Mouse (Mus musculus) embryonic facial prominence, embryonic 10.5 days (tissue): ENCODE results near the gene Cdk15. TPM values are rescaled to one million over a fixed set of nuclear protein-coding genes. Genes with fewer than 3 reads are reported as not detected.

ENCODE experiments used
- DNase-seq: peaks from one replicate; pipeline ENCODE4 v3.0.0-alpha.2; 2017; ENCODE audit warnings: low spot score
- H3K27ac ChIP-seq: fragments of 300-500 bp; sonication (generic); replicated peaks from 2 replicates; pipeline ENCODE4 v1.5.1; 2016; ENCODE audit warnings: mild to moderate bottlenecking
- H3K27me3 ChIP-seq: fragments of 300-500 bp; sonication (generic); replicated peaks from 2 replicates; pipeline ENCODE4 v1.6.1; 2016; ENCODE audit warnings: low read depth, mild to moderate bottlenecking; ENCODE audit not compliant: poor library complexity, severe bottlenecking
- H3K36me3 ChIP-seq: fragments of 300-500 bp; sonication (generic); replicated peaks from 2 replicates; pipeline ENCODE4 v1.6.1; 2016; ENCODE audit warnings: mild to moderate bottlenecking, moderate library complexity
- H3K4me1 ChIP-seq: fragments of 300-500 bp; sonication (generic); 2 replicates; pipeline ENCODE4 v1.6.1; 2016
- H3K4me3 ChIP-seq: fragments of 300-500 bp; sonication (generic); 2 replicates; pipeline ENCODE4 v1.5.1; 2016; ENCODE audit warnings: mild to moderate bottlenecking, moderate library complexity
- H3K9me3 ChIP-seq: fragments of 300-500 bp; sonication (generic); 2 replicates; pipeline ENCODE4 v1.6.1; 2016; ENCODE audit warnings: mild to moderate bottlenecking
- WGBS: fragments of 180-500 bp; shearing (Covaris S2); methylation state at CpG from one replicate; pipeline ENCODE4 v1.1.7; 2016; 5-methylcytosine and 5-hydroxymethylcytosine counted together
- polyA plus RNA-seq: library from polyadenylated mRNA; unstranded; fragments of >200 nt; fragmentation: Nextera tagmentation; extraction: Ambion mirVana; gene quantifications from 2 replicates; pipeline ENCODE4 v1.2.1, GENCODE M21; 2016

The Cdk15 gene
- polyA plus RNA-seq, 1 experiment from 2014 or later: 0.61 TPM

DNA sequence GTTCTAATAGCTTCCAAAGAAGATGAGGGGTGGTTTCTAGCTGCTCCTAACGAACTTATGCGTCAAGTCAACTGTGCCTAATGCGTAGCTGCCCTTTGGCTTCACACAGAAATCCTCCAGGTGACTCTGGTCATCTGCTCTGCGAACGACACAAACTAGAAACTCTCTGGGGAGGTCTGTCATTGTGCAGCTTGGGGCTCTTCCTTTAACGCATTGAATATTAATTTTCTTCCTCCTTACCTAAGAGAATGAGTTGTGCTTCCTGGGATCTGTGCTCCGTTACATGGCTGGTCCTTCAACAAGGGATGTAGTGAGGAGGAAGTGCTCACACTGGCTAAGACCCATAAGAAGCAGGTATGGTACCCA is 112.6 kb downstream of the Cdk15 start:
- Histone ChIP-seq H3K4me3 (no peak overlapping the region), H3K9me3 (no peaks in the 10 kb centered on the region), H3K4me1 (peaks cover 35% of the 10 kb centered on the region), H3K27me3 (peaks cover 7% of the 10 kb centered on the region; the same call in 1 of the 2 replicates), H3K27ac (no peak overlapping the region), H3K36me3 (no peaks in the 10 kb centered on the region)
- WGBS: 72% methylated on average over 7 of the region's 7 CpGs
- no peak for DNase-seq

DNA sequence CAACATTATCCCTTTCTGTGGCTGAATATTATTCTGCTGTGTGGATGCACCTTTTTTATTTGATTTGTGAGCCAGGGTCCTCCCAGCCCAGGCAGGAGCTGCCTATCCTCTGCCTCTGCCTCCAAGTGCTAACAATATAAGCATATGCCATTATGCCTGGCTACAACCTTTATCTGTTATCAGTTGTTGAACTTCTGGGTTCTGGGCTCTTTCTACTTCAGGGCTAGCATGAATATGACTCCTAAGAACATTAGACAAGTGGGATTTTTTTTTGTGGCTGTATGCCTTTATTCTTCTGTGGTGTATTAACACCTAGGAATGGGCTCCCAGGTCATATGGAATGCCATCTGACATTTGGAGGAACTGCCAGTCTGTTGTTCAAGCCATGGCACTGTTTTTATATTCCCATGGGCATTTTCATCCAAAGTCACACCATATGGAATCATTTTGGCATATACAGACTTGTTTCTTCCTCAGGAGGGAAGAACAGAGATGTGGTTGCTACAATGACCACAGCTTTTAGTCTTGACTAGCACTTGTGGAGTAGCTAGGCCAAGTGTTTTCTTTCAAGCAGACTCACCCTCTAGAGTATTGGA is 113.7 kb downstream of the Cdk15 start:
- H3K27me3 ChIP-seq: peaks cover 7% of the 10 kb centered on the region; the same call in 1 of the 2 replicates

DNA sequence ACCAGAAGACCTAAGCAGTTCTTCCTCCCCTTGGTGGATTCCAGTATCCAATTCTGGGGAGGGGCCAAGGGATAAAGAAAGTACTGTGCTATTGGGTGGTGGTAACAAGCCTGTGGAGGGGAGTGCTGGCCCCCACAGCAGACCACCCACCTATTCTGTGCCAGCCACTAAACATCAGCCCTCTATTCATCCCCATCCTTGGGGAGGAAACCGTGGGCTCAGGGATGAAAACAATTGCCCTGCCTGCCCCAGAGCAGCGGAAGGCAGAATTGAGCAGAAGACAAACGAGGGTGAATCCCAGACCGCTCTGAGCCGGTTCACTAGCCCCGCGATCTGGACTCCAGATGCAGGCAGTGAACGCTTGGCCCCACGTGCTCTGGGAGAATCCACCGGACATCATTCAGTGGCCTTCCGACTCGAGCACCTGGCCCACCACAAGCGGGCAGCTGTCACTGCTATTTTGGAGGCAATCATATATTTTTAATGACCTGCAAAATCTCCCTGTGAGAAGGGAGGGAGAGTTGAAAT is 119.4 kb downstream of the Cdk15 start:
- Histone ChIP-seq H3K36me3 (no peaks in the 10 kb centered on the region), H3K4me3 (peak overlapping the region; percentile 6; the same call in 1 of the 2 replicates), H3K27ac (peak overlapping the region; percentile 62), H3K9me3 (0 out of 2 replicates have a peak, but pooled peaks cover 3% of the 10 kb centered on the region), H3K4me1 (peaks cover 16% of the 10 kb centered on the region), H3K27me3 (no peaks in the 10 kb centered on the region; the same call in 1 of the 2 replicates)
- 5% methylated on average over 13 of the region's 13 CpGs for WGBS
- peak; percentile 74 for DNase-seq

More for the DNA sequence above, 113.7 kb downstream of the Cdk15 start:
- no peak overlapping the region for H3K27ac ChIP-seq
- DNase-seq: no peak
- H3K9me3 ChIP-seq: 0 out of 2 replicates have a peak, but pooled peaks cover 3% of the 10 kb centered on the region
- no peak overlapping the region for H3K4me3 ChIP-seq
- peaks cover 35% of the 10 kb centered on the region for H3K4me1 ChIP-seq
- no peaks in the 10 kb centered on the region for H3K36me3 ChIP-seq

DNA sequence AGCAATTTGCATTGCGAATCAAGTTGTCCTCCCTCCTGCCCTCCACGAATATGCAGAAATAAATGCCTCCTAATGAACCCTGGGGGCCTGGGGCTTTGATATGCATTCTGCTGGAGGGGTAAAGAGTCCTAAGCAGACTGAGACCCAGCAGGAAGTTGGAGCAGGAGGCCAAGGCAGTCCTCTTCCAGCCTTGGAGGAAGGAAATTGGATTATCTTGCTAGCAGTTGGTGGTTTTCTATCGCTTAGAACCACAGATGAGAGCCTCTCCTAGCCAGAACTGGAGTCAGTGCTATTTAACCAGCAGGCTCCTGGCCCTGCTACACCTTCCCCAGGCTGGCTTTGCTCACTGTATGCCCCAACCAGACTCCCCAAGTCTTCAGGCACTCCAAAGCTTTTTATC is 119.9 kb downstream of the Cdk15 start:
- WGBS: 9% methylated on average over 3 of the region's 3 CpGs
- Histone ChIP-seq H3K4me3 (peak overlapping the region; percentile 6; the same call in 1 of the 2 replicates), H3K9me3 (0 out of 2 replicates have a peak, but pooled peaks cover 3% of the 10 kb centered on the region), H3K27me3 (no peaks in the 10 kb centered on the region; the same call in 1 of the 2 replicates), H3K36me3 (no peaks in the 10 kb centered on the region), H3K27ac (peak overlapping the region; percentile 62), H3K4me1 (peaks cover 11% of the 10 kb centered on the region)
- no peak for DNase-seq

DNA sequence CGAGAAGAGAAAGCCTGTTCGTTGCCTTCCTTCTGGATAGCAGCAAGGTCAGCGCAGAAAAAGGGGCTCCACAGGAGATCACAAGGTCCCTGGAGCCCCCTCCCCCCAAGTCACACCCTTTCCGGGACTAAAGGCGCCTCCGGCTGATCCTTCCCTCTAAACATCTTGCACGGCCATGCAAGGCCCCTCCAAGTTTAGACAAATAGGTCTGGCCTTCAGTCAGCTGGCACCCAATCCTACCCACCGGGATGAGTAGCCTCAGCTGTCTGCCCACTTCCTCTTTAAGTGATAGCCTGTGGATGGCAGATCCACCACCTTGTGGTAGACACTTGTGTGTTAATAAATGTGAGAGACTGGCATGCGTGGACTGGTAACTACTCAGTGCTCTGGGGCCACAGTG is 120.6 kb downstream of the Cdk15 start:
- Histone ChIP-seq H3K27ac (no peak overlapping the region), H3K36me3 (no peaks in the 10 kb centered on the region), H3K4me3 (no peak overlapping the region), H3K9me3 (0 out of 2 replicates have a peak, but pooled peaks cover 3% of the 10 kb centered on the region), H3K27me3 (no peaks in the 10 kb centered on the region; the same call in 1 of the 2 replicates), H3K4me1 (peaks cover 11% of the 10 kb centered on the region)
- WGBS: 84% methylated on average over 9 of the region's 9 CpGs
- DNase-seq: no peak

DNA sequence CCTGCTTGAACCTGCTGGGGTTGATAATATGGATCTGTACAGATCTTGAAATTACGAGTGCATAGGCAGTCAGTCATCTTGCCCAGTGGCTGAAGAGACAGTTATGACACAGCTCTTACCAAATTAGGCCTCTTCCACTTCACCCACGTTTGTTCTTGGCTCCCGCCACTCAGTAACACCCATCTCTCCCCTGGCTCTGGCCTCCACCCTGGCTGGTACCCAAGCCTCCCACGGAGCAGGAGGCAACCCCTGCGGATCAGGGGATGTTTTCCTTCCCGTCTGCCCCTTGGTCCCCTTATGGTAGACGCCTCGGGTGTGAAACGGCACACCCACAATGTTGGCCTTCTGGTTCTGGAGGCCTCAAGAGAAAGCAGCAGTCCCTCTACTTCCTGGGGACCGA is 124.2 kb downstream of the Cdk15 start:
- H3K27me3 ChIP-seq: no peaks in the 10 kb centered on the region; the same call in 1 of the 2 replicates
- no peaks in the 10 kb centered on the region for H3K36me3 ChIP-seq
- no peak for DNase-seq
- WGBS: 77% methylated on average over 10 of the region's 10 CpGs
- no peaks in the 10 kb centered on the region for H3K9me3 ChIP-seq
- H3K4me1 ChIP-seq: peaks cover 9% of the 10 kb centered on the region
- H3K4me3 ChIP-seq: no peak overlapping the region
- 0 out of 2 replicates have a peak overlapping the region, but pooled peaks have one; percentile 14 for H3K27ac ChIP-seq

DNA sequence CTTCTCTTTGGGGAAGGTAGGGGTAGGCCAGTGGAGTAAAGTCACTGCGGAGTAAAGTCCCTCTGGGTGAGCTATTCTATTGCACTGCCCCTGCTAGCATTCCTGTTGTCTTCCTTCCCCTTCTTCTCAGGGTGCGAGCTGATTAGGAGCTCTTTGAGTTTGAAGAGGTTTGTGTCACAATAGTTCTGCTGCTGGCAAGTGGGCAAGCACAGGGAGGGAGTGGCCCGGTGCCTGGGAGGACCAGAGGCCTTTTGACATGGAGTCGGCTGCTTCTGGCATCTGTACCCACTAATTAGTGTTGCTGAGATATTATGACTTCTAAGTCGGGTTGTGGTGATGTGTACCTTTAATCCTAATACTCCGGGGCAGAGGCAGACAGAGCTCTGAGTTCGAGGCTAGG is 124.8 kb downstream of the Cdk15 start:
- WGBS: 78% methylated on average over 7 of the region's 7 CpGs
- Histone ChIP-seq H3K27ac (no peak overlapping the region), H3K27me3 (no peaks in the 10 kb centered on the region; the same call in 1 of the 2 replicates), H3K4me3 (no peak overlapping the region), H3K36me3 (no peaks in the 10 kb centered on the region), H3K9me3 (no peaks in the 10 kb centered on the region), H3K4me1 (peaks cover 3% of the 10 kb centered on the region)
- no peak for DNase-seq

DNA sequence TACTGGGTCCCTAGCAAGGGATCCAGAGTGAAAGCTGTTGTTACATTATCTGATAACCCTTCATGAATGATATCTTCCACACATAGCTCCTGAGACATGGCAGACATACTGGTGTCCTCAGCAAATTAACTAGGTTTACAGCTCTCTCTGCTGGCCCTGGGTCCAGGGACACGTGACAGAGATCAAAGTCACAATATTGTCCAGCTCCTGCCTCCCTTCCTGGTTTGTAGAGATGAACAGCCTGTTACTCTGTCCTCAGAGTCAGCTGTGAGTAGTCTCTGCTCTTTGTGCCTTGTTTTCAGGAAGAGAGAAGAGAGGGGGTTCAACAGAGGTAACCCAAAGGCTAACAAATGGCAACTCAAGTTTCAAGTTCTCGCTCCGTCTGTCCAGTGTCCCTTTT is 125.8 kb downstream of the Cdk15 start:
- WGBS: 84% methylated on average over 3 of the region's 3 CpGs
- Histone ChIP-seq H3K4me3 (no peak overlapping the region), H3K27me3 (no peaks in the 10 kb centered on the region; the same call in 1 of the 2 replicates), H3K27ac (no peak overlapping the region), H3K9me3 (no peaks in the 10 kb centered on the region), H3K4me1 (peaks cover under 1% of the 10 kb centered on the region; the same call in 1 of the 2 replicates), H3K36me3 (no peaks in the 10 kb centered on the region)
- no peak for DNase-seq

DNA sequence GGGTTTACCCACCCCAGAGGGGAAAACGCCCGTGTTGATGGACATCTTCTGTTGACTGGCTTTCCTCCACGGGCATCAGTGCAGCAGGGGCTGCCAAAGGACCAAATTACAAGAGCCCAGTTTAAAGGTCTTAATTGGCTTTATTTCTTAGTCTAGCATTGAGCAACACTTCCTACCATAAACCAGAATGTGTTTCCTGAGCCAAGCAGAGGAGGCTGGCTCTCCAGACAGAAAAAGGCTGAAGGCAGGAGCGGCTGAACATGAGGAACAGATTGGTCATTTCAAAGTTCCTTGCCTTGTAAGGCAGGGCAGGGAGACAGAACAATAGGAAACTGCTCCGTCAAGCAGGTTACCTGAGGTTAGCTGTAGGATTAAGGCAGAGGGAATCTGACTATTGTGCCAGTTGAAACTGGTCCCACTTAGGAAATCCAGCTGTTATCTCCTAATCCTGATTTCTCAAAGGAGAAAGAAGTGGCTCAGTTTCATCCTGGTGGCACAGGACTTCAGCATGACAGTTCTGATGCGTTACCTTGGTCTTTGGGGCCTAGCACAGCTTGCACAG is 126.4 kb downstream of the Cdk15 start:
- 73% methylated on average over 6 of the region's 6 CpGs for WGBS
- H3K9me3 ChIP-seq: no peaks in the 10 kb centered on the region
- no peaks in the 10 kb centered on the region for H3K36me3 ChIP-seq
- DNase-seq: no peak
- peaks cover 7% of the 10 kb centered on the region; the same call in 1 of the 2 replicates for H3K4me1 ChIP-seq
- H3K4me3 ChIP-seq: no peak overlapping the region
- H3K27me3 ChIP-seq: no peaks in the 10 kb centered on the region; the same call in 1 of the 2 replicates
- H3K27ac ChIP-seq: no peak overlapping the region

DNA sequence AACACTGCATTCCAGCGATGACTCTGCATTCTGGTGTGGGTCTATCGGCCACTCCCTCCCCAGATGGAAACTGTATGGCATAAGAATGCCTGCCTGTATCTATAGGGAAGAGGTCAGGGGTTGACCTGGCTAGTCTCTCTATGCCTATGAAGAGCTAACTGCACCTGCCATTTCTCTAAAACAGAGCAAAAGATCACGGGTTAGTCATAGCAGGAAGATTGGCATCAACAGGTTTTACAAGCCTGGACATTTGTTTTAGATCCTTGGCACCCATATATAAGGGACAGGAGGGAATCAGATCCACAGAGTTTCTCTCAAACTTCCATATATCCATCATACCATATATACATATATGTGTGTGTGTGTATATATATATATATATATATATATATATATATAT is 127.7 kb downstream of the Cdk15 start:
- Histone ChIP-seq H3K4me3 (no peak overlapping the region), H3K9me3 (no peaks in the 10 kb centered on the region), H3K27ac (no peak overlapping the region), H3K36me3 (no peaks in the 10 kb centered on the region), H3K27me3 (no peaks in the 10 kb centered on the region; the same call in 1 of the 2 replicates), H3K4me1 (peaks cover 7% of the 10 kb centered on the region; the same call in 1 of the 2 replicates)
- WGBS: 88% methylated on average over 3 of the region's 3 CpGs
- DNase-seq: no peak

DNA sequence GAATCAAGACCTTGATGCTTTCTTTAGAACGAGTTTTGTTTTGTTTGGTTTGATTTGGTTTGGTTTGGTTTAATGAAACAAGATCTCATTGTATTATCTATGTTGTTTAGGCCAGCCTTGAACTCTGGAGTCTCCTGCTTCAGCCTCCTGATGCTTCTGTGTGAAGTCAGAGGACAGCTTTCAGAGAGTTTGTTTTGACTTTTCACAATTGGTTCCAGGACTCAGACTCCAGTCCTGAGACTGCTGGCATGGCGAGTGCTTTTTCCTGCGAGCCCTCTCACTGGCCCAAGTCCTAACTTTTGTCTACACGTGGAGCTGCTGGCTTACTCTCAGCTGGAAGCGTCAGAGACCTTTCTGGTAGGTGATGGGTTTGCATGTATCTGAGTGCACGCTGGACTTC is 128.9 kb downstream of the Cdk15 start:
- Histone ChIP-seq H3K27ac (no peak overlapping the region), H3K4me1 (peaks cover 7% of the 10 kb centered on the region; the same call in 1 of the 2 replicates), H3K4me3 (no peak overlapping the region), H3K9me3 (no peaks in the 10 kb centered on the region), H3K36me3 (no peaks in the 10 kb centered on the region), H3K27me3 (no peaks in the 10 kb centered on the region; the same call in 1 of the 2 replicates)
- 80% methylated on average over 6 of the region's 6 CpGs for WGBS
- DNase-seq: no peak

DNA sequence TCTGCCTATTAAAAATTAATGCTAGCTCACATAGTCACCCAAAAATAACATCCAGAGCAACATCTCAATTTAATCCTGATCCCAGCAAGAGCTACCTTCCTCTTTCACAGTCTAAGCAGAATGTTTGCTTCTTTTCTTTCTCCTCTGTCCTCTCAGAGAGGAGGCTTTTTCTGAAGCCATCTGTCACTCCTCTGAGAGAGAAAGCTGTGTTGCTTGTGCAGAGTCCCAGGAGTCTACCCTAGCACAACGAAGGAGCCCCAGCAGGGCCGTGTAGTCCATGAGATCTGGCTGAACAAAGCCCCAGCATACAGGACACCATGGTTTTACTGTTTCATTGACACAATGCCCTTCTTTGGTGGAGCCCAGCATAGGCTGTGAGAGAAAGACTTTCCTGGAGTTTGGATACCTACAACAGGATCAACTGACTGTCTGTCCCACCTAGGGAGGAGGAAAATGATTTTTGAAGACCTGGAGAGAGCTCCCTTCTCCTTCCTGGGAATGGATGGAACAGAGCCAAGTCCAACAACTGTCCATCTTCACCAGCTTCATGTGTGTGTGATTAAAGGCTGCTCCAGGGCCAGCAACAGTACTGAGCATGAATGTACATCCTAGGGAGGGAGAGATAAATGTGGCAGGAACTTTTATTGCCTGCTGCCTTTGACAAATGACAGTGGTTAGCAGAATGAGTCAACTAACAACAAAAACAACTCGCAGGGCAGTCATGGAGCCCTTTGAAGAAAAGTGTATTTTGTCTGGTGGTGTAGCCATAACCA is 131.0 kb downstream of the Cdk15 start:
- H3K36me3 ChIP-seq: no peaks in the 10 kb centered on the region
- H3K9me3 ChIP-seq: no peaks in the 10 kb centered on the region
- 48% methylated on average over 3 of the region's 3 CpGs for WGBS
- H3K4me3 ChIP-seq: no peak overlapping the region
- H3K4me1 ChIP-seq: peaks cover 7% of the 10 kb centered on the region; the same call in 1 of the 2 replicates
- H3K27me3 ChIP-seq: no peaks in the 10 kb centered on the region; the same call in 1 of the 2 replicates
- H3K27ac ChIP-seq: 0 out of 2 replicates have a peak overlapping the region, but pooled peaks have one; percentile 16
- DNase-seq: no peak
